In the genomic region with DNA sequence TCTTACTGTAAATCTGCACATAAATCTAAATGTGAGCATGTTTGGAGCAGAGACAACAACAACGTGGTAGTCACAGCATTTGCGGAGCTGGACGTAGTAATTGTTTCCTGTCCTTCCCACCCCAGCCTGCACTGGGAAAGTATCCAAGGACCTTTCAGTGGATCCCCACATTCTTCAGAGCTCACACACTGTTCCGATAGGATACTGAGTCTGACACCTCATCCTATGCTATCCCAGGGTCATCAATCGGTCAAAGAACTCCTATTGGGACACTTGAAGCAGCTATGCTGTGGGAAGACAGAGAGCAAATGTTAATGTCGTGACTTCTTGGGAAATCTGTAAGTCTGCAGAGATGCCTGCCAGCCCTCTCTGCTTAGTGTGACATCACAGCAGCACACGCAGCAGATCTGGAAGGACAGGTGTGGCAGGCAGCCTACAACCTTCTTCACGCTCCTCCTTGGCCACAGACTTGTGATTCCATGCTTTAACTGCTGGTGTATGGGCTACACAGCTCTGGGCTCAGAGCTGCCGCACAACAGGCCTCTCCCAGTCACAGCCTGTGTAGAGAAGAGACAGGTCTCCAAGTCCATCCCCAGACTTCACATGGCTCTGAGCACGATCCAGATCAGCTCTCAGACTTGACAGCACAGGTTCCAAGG, we compare ENCODE assay signal across 16 mouse cellular contexts.
DNase-seq lines count a peak whose midpoint lies in the region; ATAC-seq lines count a peak whose summit lies in the region.
"Had no signal": no experiment of that assay in that cellular context is flagged by ENCODE, and none has a peak within 500 bp of the region (broad histone marks: within the 10 kb centered on the region; RNA-seq: fewer than 3 reads in every experiment).

No protein-coding gene starts in this region.

- H3K27ac ChIP-seq in forebrain, embryonic 11.5 days (ENCODE audit: low read depth, low read length), result no peak overlapping the region
- H3K27ac ChIP-seq in forebrain, embryonic 12.5 days, result no peak overlapping the region
- H3K27ac ChIP-seq in lung, embryonic 16.5 days (ENCODE audit: low read length), result peak overlapping the region; percentile 34; the same call in 1 of the 2 replicates
- H3K27ac ChIP-seq in neural tube, embryonic 15.5 days (replicated peaks), result no peak overlapping the region
- H3K27ac ChIP-seq: hindbrain, embryonic 12.5 days; neural tube, embryonic 12.5 days had no signal

- ATAC-seq in forebrain, embryonic 11.5 days (replicated peaks; ENCODE audit: low FRiP score), result no peak
- ATAC-seq in forebrain, embryonic 12.5 days (ENCODE audit: low FRiP score), result no peak
- peak; percentile 94 for ATAC-seq in lung, embryonic 16.5 days (ENCODE audit: low read depth)
- ATAC-seq in neural tube, embryonic 15.5 days (ENCODE audit: low FRiP score), result no peak

- no peaks in the 10 kb centered on the region for H3K27me3 ChIP-seq in forebrain, embryonic 11.5 days (ENCODE audit: control insufficient read depth, insufficient read depth, low read length)
- no peaks in the 10 kb centered on the region for H3K27me3 ChIP-seq in forebrain, embryonic 12.5 days
- H3K27me3 ChIP-seq in lung, embryonic 16.5 days (ENCODE audit: control insufficient read depth, insufficient read depth, low read depth, low read length), result no peaks in the 10 kb centered on the region
- H3K27me3 ChIP-seq in neural tube, embryonic 15.5 days (replicated peaks), result no peaks in the 10 kb centered on the region
- H3K27me3 ChIP-seq: hindbrain, embryonic 12.5 days; neural tube, embryonic 12.5 days had no signal

- peak; percentile 36 for DNase-seq in forebrain, embryonic 11.5 days (ENCODE audit: low spot score)
- no peak for DNase-seq in lung, adult 18-20 months
- peak; percentile 3 to 70 for DNase-seq in kidney, postnatal 36 days
- DNase-seq in right cerebral cortex, postnatal 4 days, result no peak
- no peak for DNase-seq in cerebellum, postnatal 10 days
- DNase-seq: adrenal gland, postnatal 10 days; B cell, adult 2 months; cerebellum, adult 11 months; gastrocnemius, postnatal 14 days; liver; right cerebral cortex, adult 18-20 months had no signal

- H3K4me3 ChIP-seq in forebrain, embryonic 11.5 days (ENCODE audit: low read depth, low read length), result no peak overlapping the region
- H3K4me3 ChIP-seq in forebrain, embryonic 12.5 days (replicated peaks), result no peak overlapping the region
- H3K4me3 ChIP-seq in lung, embryonic 16.5 days (ENCODE audit: low read length), result no peak overlapping the region
- H3K4me3 ChIP-seq in neural tube, embryonic 15.5 days (replicated peaks), result no peak overlapping the region
- H3K4me3 ChIP-seq: hindbrain, embryonic 12.5 days; neural tube, embryonic 12.5 days had no signal

- no peaks in the 10 kb centered on the region for H3K36me3 ChIP-seq in forebrain, embryonic 11.5 days (ENCODE audit: control insufficient read depth, insufficient read depth, low read length)
- no peaks in the 10 kb centered on the region for H3K36me3 ChIP-seq in forebrain, embryonic 12.5 days (replicated peaks)
- no peaks in the 10 kb centered on the region for H3K36me3 ChIP-seq in lung, embryonic 16.5 days (ENCODE audit: control insufficient read depth, insufficient read depth, low read length)
- no peaks in the 10 kb centered on the region for H3K36me3 ChIP-seq in neural tube, embryonic 15.5 days
- H3K36me3 ChIP-seq: hindbrain, embryonic 12.5 days; neural tube, embryonic 12.5 days had no signal

- no peaks in the 10 kb centered on the region for H3K9me3 ChIP-seq in forebrain, embryonic 11.5 days (ENCODE audit: control insufficient read depth, low read length)
- H3K9me3 ChIP-seq in forebrain, embryonic 12.5 days, result no peaks in the 10 kb centered on the region
- no peaks in the 10 kb centered on the region for H3K9me3 ChIP-seq in lung, embryonic 16.5 days (ENCODE audit: control insufficient read depth, low read length)
- H3K9me3 ChIP-seq in neural tube, embryonic 15.5 days (replicated peaks), result no peaks in the 10 kb centered on the region
- H3K9me3 ChIP-seq: hindbrain, embryonic 12.5 days; neural tube, embryonic 12.5 days had no signal

- WGBS in forebrain, embryonic 11.5 days, result 84% methylated on average over 10 of the region's 10 CpGs
- WGBS in forebrain, embryonic 12.5 days, result 83% methylated on average over 10 of the region's 10 CpGs
- 36% methylated on average over 10 of the region's 10 CpGs for WGBS in lung, embryonic 16.5 days
- 73% methylated on average over 10 of the region's 10 CpGs for WGBS in neural tube, embryonic 15.5 days

- no peak overlapping the region for H3K4me2 ChIP-seq in forebrain, embryonic 11.5 days (ENCODE audit: low read depth, low read length, severe bottlenecking)
- no peak overlapping the region for H3K4me2 ChIP-seq in forebrain, embryonic 12.5 days
- no peak overlapping the region for H3K4me2 ChIP-seq in lung, embryonic 16.5 days (ENCODE audit: low read depth, low read length)
- no peak overlapping the region for H3K4me2 ChIP-seq in neural tube, embryonic 15.5 days
- H3K4me2 ChIP-seq: hindbrain, embryonic 12.5 days; neural tube, embryonic 12.5 days had no signal

- no peaks in the 10 kb centered on the region for H3K4me1 ChIP-seq in forebrain, embryonic 11.5 days (replicated peaks; ENCODE audit: control insufficient read depth, insufficient read depth, low read length)
- peaks cover 11% of the 10 kb centered on the region; the same call in 1 of the 2 replicates for H3K4me1 ChIP-seq in forebrain, embryonic 12.5 days
- H3K4me1 ChIP-seq in lung, embryonic 16.5 days (replicated peaks; ENCODE audit: control insufficient read depth, insufficient read depth, low read length), result peaks cover 40% of the 10 kb centered on the region
- no peaks in the 10 kb centered on the region; the same call in 1 of the 2 replicates for H3K4me1 ChIP-seq in neural tube, embryonic 15.5 days
- H3K4me1 ChIP-seq: hindbrain, embryonic 12.5 days; neural tube, embryonic 12.5 days had no signal

- H3K9ac ChIP-seq in forebrain, embryonic 11.5 days (ENCODE audit: low read length), result no peak overlapping the region
- no peak overlapping the region for H3K9ac ChIP-seq in forebrain, embryonic 12.5 days
- H3K9ac ChIP-seq in lung, embryonic 16.5 days (ENCODE audit: low read length), result no peak overlapping the region
- no peak overlapping the region for H3K9ac ChIP-seq in neural tube, embryonic 15.5 days (replicated peaks)
- H3K9ac ChIP-seq: hindbrain, embryonic 12.5 days; neural tube, embryonic 12.5 days had no signal

Comparison
In these comparisons a context has a peak if more than half of its experiments do, and no peak if none do; other contexts are left out.
1. DNase-seq: peak in forebrain, embryonic 11.5 days (single experiment) and kidney, postnatal 36 days (2 of 2); none in lung, adult 18-20 months (0 of 2), right cerebral cortex, postnatal 4 days (single experiment) and cerebellum, postnatal 10 days (0 of 2).